Mouse (Mus musculus) embryonic facial prominence, embryonic 12.5 days (tissue): ENCODE data around the gene Ptges2. TPM values are rescaled to one million over a fixed set of nuclear protein-coding genes. Genes with fewer than 3 reads are reported as not detected.

ENCODE experiments used
- ATAC-seq: fragments of 200-750 bp; cut with Nextera tagmentation; 2 replicates; pipeline ENCODE4 v1.8.0; 2017; ENCODE audit not compliant: insufficient number of reproducible peaks, insufficient read depth, low FRiP score, low TSS enrichment
- H3K27ac ChIP-seq: fragments of 300-500 bp; sonication (generic); 2 replicates; pipeline ENCODE4 v1.5.1; 2016; ENCODE audit warnings: mild to moderate bottlenecking
- H3K27me3 ChIP-seq: fragments of 300-500 bp; sonication (generic); 2 replicates; pipeline ENCODE4 v1.6.1; 2016; ENCODE audit warnings: mild to moderate bottlenecking, moderate library complexity
- H3K36me3 ChIP-seq: fragments of 300-500 bp; sonication (generic); 2 replicates; pipeline ENCODE4 v1.6.1; 2016; ENCODE audit warnings: mild to moderate bottlenecking
- H3K4me1 ChIP-seq: fragments of 300-500 bp; sonication (generic); 2 replicates; pipeline ENCODE4 v1.6.1; 2016
- H3K4me2 ChIP-seq: fragments of 300-500 bp; sonication (generic); replicated peaks from 2 replicates; pipeline ENCODE4 v1.6.1; 2016; ENCODE audit warnings: mild to moderate bottlenecking, moderate library complexity
- H3K4me3 ChIP-seq: fragments of 300-500 bp; sonication (generic); 2 replicates; pipeline ENCODE4 v1.5.1; 2016; ENCODE audit warnings: mild to moderate bottlenecking
- H3K9ac ChIP-seq: fragments of 300-500 bp; sonication (generic); 2 replicates; pipeline ENCODE4 v1.6.1; 2016; ENCODE audit warnings: mild to moderate bottlenecking, moderate library complexity
- H3K9me3 ChIP-seq: fragments of 300-500 bp; sonication (generic); 2 replicates; pipeline ENCODE4 v1.6.1; 2016; ENCODE audit warnings: mild to moderate bottlenecking, moderate library complexity
- WGBS: fragments of 180-500 bp; shearing (Covaris S2); methylation state at CpG from one replicate; pipeline ENCODE4 v1.1.7; 2016; 5-methylcytosine and 5-hydroxymethylcytosine counted together
- polyA plus RNA-seq: library from polyadenylated mRNA; unstranded; fragments of >200 nt; fragmentation: Nextera tagmentation; extraction: Ambion mirVana; gene quantifications from 2 replicates; pipeline ENCODE4 v1.2.1, GENCODE M21; 2016

The Ptges2 gene
- polyA plus RNA-seq, 1 experiment from 2014 or later: 36.1 TPM

DNA sequence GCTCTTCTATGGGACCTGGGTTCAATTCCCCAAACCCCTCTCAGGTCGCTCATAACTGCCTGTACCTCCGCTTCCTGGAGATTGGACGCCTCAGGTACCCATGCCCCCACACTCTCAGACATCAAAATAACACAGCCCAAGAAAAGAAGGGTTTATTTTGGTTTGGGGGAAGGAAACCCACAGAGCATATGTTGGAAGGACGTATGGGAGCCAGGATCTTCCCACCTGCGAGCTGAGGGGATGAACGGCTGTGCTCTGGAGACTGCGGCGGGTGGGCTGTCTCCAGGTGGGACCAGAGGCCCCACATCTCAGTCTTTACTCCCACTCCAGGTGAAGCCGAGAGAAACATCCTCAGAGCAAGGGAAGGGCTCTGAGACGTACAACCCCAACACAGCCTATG lies 18.7 kb upstream of the Ptges2 start:
- Histone ChIP-seq H3K27ac (no peak overlapping the region), H3K9ac (no peak overlapping the region), H3K36me3 (peaks cover 77% of the 10 kb centered on the region), H3K4me2 (no peak overlapping the region), H3K4me1 (peaks cover 4% of the 10 kb centered on the region; the same call in 1 of the 2 replicates), H3K27me3 (no peaks in the 10 kb centered on the region), H3K4me3 (no peak overlapping the region), H3K9me3 (no peaks in the 10 kb centered on the region)
- no peak for ATAC-seq
- WGBS: 95% methylated on average over 10 of the region's 10 CpGs

DNA sequence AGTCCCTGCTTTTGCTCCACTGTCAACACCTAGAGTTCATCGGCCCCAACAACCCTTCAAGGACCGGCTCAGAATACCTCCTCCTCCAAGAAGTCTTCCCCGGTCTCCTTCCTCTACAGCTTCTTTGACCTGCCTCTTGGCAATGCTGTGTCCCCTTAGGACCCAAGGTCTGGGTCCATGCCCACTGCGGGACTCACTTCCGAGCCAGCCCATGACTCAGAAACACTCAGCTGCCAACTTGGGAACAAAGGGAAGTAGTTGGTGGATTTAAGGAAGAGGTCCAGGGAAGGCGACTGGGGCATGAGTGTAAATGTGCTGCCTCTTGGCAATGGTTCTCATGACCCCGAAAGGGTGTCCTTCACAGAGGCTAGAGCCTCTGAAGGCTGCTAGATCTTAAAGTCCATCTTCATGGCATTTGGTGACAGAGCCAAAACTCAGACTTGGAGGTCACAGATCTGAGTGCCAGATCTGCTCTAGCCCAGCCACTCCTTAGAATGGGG lies 15.6 kb upstream of the Ptges2 start:
- H3K36me3 ChIP-seq: peaks cover 51% of the 10 kb centered on the region
- ATAC-seq: no peak
- 91% methylated on average over 7 of the region's 7 CpGs for WGBS

DNA sequence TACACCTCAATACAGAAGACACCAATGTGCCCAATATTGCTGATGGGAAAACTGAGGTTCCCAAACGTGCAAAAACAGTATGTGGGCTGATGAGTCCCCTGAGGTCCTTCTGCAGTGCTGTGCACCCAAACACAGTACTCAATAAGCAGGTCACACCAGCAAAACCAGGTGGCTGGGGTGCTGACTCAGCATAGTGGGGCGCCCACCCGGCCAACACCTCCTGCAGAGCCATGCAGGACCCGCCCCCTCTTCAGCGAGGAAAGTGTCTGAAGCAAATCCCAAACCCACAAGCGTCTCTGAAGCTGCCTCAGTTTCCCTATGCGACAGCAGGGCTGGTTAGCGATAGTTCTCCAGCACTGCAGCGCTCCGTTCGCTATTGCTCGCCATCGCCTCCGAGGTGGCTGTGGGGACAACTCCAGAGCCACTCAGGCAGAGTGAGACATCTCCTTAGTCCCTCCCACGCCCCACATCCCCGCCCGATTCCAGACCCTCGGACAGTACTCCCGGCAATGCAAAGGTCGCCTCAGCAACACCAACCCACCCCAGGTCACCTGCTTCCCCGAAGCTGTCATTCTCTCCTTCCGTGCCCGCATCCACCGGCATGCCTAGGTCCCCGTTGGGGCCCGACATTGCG lies 14.4 kb upstream of the Ptges2 start:
- H3K4me2 ChIP-seq: peak overlapping the region; percentile 93
- peaks cover 4% of the 10 kb centered on the region; the same call in 1 of the 2 replicates for H3K4me1 ChIP-seq
- peaks cover 2% of the 10 kb centered on the region; the same call in 1 of the 2 replicates for H3K27me3 ChIP-seq
- ATAC-seq: peak; percentile 28; the same call in 1 of the 2 replicates
- H3K36me3 ChIP-seq: peaks cover 39% of the 10 kb centered on the region
- H3K4me3 ChIP-seq: peak overlapping the region; percentile 68
- peak overlapping the region; percentile 63 for H3K9ac ChIP-seq
- H3K27ac ChIP-seq: no peak overlapping the region
- H3K9me3 ChIP-seq: no peaks in the 10 kb centered on the region
- WGBS: 1% methylated on average over 27 of the region's 27 CpGs

More for the DNA sequence above, 15.6 kb upstream of the Ptges2 start:
- H3K4me3 ChIP-seq: no peak overlapping the region
- peaks cover 4% of the 10 kb centered on the region; the same call in 1 of the 2 replicates for H3K4me1 ChIP-seq
- no peaks in the 10 kb centered on the region for H3K27me3 ChIP-seq
- H3K9me3 ChIP-seq: no peaks in the 10 kb centered on the region
- no peak overlapping the region for H3K9ac ChIP-seq
- H3K4me2 ChIP-seq: no peak overlapping the region
- H3K27ac ChIP-seq: no peak overlapping the region

- no peaks in the 10 kb centered on the region for H3K9me3 ChIP-seq
- peaks cover 33% of the 10 kb centered on the region for H3K36me3 ChIP-seq
- peaks cover 2% of the 10 kb centered on the region; the same call in 1 of the 2 replicates for H3K27me3 ChIP-seq
- under 1% methylated on average over 41 of the region's 47 CpGs for WGBS
- H3K9ac ChIP-seq: peak within 1 kb of the TSS; percentile 63
- H3K4me1 ChIP-seq: peaks cover 4% of the 10 kb centered on the region; the same call in 1 of the 2 replicates
- H3K4me3 ChIP-seq: peak within 1 kb of the TSS; percentile 68
- ATAC-seq: peak; percentile 64
- peak within 1 kb of the TSS; percentile 93 for H3K4me2 ChIP-seq
- H3K27ac ChIP-seq: no peak within 1 kb of the TSS
Measured at GRCm38 (mm10) chr2:32381775-32382223, 13.9 kb upstream of the Ptges2 start, which contains the start of gene 1110008P14Rik. Gene 1110008P14Rik, minus strand, starts transcription at chr2:32381938.

- no peak for ATAC-seq
- 78% methylated on average over 2 of the region's 2 CpGs for WGBS
- H3K4me3 ChIP-seq: no peak overlapping the region
- no peaks in the 10 kb centered on the region for H3K9me3 ChIP-seq
- no peak overlapping the region for H3K27ac ChIP-seq
- peaks cover 2% of the 10 kb centered on the region; the same call in 1 of the 2 replicates for H3K27me3 ChIP-seq
- peaks cover 4% of the 10 kb centered on the region; the same call in 1 of the 2 replicates for H3K4me1 ChIP-seq
- peaks cover 24% of the 10 kb centered on the region for H3K36me3 ChIP-seq
- H3K4me2 ChIP-seq: no peak overlapping the region
- H3K9ac ChIP-seq: no peak overlapping the region
Measured at GRCm38 (mm10) chr2:32382689-32383088, 13.0 kb upstream of the Ptges2 start.

GRCm38 (mm10) chr2:32387706-32388490 lies 7.8 kb upstream of the Ptges2 start, which contains the start of gene Lcn2:
Gene Lcn2, minus strand, starts transcription at chr2:32388252.
- 70% methylated on average over 5 of the region's 5 CpGs for WGBS
- H3K27me3 ChIP-seq: peaks cover 2% of the 10 kb centered on the region; the same call in 1 of the 2 replicates
- no peaks in the 10 kb centered on the region for H3K9me3 ChIP-seq
- no peak within 1 kb of the TSS for H3K4me3 ChIP-seq
- no peaks in the 10 kb centered on the region for H3K36me3 ChIP-seq
- H3K4me1 ChIP-seq: no peaks in the 10 kb centered on the region
- no peak within 1 kb of the TSS for H3K9ac ChIP-seq
- H3K27ac ChIP-seq: no peak within 1 kb of the TSS
- no peak within 1 kb of the TSS for H3K4me2 ChIP-seq
- no peak for ATAC-seq

DNA sequence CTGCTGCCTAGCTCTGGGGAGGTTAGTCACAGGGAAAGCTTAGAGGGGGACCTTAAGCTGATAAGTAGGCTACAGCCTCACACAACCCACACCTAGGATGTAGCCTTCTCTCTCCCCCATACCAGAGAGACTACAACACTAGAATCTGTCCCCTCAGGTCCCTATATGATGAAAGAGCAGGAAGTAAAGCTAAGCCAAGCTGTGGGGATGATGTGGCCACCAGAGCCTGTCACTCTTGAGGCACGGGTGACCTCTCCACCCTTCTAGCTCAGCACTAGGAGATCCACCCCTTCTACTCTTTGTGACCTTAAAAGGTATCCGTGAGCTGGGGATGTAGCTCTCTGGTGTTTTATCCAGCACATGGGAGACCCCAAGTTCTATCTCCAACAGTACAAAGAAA lies 6.5 kb upstream of the Ptges2 start:
- no peak overlapping the region for H3K9ac ChIP-seq
- peaks cover 2% of the 10 kb centered on the region; the same call in 1 of the 2 replicates for H3K27me3 ChIP-seq
- H3K4me2 ChIP-seq: no peak overlapping the region
- H3K36me3 ChIP-seq: no peaks in the 10 kb centered on the region
- H3K9me3 ChIP-seq: no peaks in the 10 kb centered on the region
- no peaks in the 10 kb centered on the region for H3K4me1 ChIP-seq
- ATAC-seq: no peak
- no peak overlapping the region for H3K27ac ChIP-seq
- no peak overlapping the region for H3K4me3 ChIP-seq
- 83% methylated on average over 2 of the region's 2 CpGs for WGBS

GRCm38 (mm10) chr2:32390871-32391270 lies 4.8 kb upstream of the Ptges2 start:
- no peak overlapping the region for H3K27ac ChIP-seq
- ATAC-seq: no peak
- no peaks in the 10 kb centered on the region for H3K27me3 ChIP-seq
- no peaks in the 10 kb centered on the region for H3K4me1 ChIP-seq
- H3K4me2 ChIP-seq: no peak overlapping the region
- no peak overlapping the region for H3K9ac ChIP-seq
- no peak overlapping the region for H3K4me3 ChIP-seq
- 65% methylated on average over 8 of the region's 8 CpGs for whole genome bisulfite sequencing
- H3K9me3 ChIP-seq: no peaks in the 10 kb centered on the region
- no peaks in the 10 kb centered on the region for H3K36me3 ChIP-seq

GRCm38 (mm10) chr2:32392063-32392462 lies 3.6 kb upstream of the Ptges2 start:
- no peak overlapping the region for H3K4me3 ChIP-seq
- no peak overlapping the region for H3K9ac ChIP-seq
- 84% methylated on average over 5 of the region's 5 CpGs for WGBS
- no peak for ATAC-seq
- H3K27me3 ChIP-seq: no peaks in the 10 kb centered on the region
- H3K36me3 ChIP-seq: no peaks in the 10 kb centered on the region
- no peak overlapping the region for H3K27ac ChIP-seq
- no peaks in the 10 kb centered on the region for H3K9me3 ChIP-seq
- H3K4me1 ChIP-seq: peaks cover 4% of the 10 kb centered on the region
- no peak overlapping the region for H3K4me2 ChIP-seq

- H3K4me3 ChIP-seq: peak overlapping the region; percentile 95
- no peaks in the 10 kb centered on the region for H3K9me3 ChIP-seq
- H3K36me3 ChIP-seq: peaks cover 9% of the 10 kb centered on the region
- peak overlapping the region; percentile 74 for H3K4me2 ChIP-seq
- H3K9ac ChIP-seq: peak overlapping the region; percentile 85
- peaks cover 11% of the 10 kb centered on the region for H3K4me1 ChIP-seq
- ATAC-seq: no peak; the same call in 1 of the 2 replicates
- H3K27me3 ChIP-seq: no peaks in the 10 kb centered on the region
- 4% methylated on average over 8 of the region's 8 CpGs for WGBS
- H3K27ac ChIP-seq: peak overlapping the region; percentile 86
Measured at GRCm38 (mm10) chr2:32394973-32395372, 723 bp upstream of the Ptges2 start.

DNA sequence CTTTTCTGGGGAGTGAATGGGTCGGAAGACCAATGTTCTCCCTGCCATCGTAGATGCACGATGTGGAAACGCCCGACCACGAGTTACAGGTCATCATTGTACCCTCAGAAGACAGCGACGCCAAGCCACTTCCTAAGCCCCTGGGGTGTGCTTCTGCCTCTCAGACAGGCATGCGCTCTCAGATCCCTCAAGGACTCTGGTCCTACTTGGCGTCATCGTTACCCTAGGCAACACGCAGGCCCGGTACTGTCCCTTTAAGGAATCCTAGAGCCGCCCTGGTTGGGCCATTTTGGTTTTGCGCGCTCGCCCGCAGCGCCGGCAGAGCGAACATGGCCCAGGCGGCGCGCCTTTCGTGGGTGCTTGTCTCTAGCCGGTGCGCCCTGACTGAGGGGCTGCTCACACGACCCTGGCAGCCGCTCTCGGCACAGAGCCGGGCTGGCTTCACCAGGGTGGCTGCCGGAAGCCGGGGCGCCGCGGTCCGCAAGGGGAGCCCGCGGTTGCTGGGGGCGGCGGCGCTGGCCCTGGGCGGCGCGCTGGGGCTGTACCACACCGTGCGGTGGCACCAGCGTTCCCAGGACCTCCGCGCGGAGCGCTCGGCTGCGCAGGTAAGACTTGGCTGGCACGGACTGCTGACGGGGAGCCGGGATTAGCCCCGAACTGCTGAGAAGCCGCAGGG lies 388 bp downstream of the Ptges2 start:
- no peaks in the 10 kb centered on the region for H3K9me3 ChIP-seq
- peak overlapping the region; percentile 86 for H3K27ac ChIP-seq
- under 1% methylated on average over 59 of the region's 59 CpGs for WGBS
- no peaks in the 10 kb centered on the region for H3K27me3 ChIP-seq
- peak; percentile 95 for ATAC-seq
- H3K4me2 ChIP-seq: peak overlapping the region; percentile 74
- H3K4me3 ChIP-seq: peak overlapping the region; percentile 95
- peaks cover 11% of the 10 kb centered on the region for H3K4me1 ChIP-seq
- peak overlapping the region; percentile 85 for H3K9ac ChIP-seq
- H3K36me3 ChIP-seq: peaks cover 19% of the 10 kb centered on the region
